Mouse (Mus musculus): Measurements from ENCODE around the gene Nfkbil1. TPM values are rescaled to one million over a fixed set of nuclear protein-coding genes. Genes with fewer than 3 reads are reported as not detected.

Gene Nfkbil1
- polyA plus RNA-seq (2012; rRNA removed), result 14.3 and 14.8 TPM in 2 replicates

DNA sequence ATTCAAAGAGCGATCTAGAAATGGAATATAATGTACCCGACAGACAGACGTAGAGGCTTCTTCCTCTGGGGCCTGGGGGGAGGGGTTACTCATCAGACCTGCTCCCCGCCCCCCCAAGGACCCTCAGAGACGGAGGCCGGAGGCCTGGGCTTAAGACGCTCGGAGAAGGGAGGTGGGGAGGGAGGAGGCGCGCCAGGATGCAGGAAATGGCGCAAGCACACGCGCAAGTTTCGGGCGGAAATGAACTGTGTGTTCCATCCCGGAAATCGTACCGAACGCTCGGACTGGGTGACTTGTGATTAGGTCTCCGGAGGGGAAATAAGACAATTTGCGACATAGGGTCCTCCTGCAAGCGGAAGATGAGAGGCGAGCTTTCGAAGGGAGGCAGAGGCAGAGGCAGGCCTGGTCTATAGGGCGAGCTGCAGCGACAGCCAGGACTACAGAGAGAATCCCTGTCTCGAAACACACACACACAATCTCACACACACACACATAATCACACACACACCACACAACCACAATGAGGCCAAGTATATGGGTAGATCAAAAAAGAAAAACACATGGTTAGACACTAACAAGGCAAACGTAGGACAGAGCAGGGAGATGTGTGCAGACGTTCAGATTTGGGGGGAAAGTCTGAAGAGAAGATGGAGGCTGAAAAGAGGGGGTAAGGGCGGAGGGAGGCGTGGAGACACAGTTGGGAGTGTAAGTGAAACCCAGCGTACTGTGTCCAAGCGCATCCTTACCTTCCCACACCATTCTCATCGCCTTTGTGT, at the start of gene Nfkbil1:
TSS of gene Nfkbil1 (minus strand) at position 179 of the 776 bp plus-strand sequence.

GRCm38 (mm10) chr17:35262664-35263522, 27.3 kb upstream of the Nfkbil1 start, which contains the start of gene H2-D1:
Gene H2-D1, plus strand, starts transcription at chr17:35262730.

DNA sequence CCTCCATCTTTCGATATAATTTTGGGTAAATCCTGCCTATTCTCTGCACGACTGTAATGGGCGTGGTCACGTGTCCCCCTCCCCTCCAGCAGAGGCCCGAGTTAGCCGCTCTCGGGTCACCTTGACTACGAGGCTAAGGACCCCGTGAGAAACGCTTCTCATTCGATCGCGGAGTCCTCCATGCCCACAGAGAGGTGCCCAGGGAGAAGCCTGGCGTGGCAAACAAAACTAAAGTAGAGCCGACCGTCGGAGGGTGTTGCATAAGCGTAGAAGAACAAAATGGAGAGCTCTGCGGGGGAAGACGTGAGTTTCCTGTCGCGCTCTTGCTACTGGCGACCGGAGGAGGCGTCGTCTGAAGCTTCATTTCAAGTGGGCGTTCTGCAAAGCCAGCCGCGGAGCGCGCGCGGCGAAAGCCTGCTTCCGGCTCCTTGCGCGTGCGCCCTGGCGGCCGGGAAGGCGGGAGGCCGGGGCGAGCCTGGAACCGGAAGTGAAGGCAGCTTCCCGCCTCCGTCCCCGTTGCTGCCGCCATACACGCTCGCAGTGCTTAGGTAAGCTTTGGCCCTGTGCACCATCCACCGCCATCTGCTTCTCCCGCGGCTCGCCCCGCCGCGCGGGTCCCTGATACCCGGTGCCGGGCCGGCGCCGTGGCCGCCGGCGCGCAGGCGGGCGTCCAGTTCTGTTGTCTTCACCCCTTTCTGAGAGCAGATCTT, 5.9 kb upstream of the Nfkbil1 start, which contains the start of gene Ddx39b:
TSS of gene Ddx39b (plus strand) at position 442 of the 710 bp plus-strand sequence.

GRCm38 (mm10) chr17:35233114-35233980, 2.2 kb downstream of the Nfkbil1 start, which contains the start of gene Atp6v1g2:
Gene Atp6v1g2, plus strand, starts transcription at chr17:35233660.

GRCm38 (mm10) chr17:35220156-35220952, 15.2 kb downstream of the Nfkbil1 start, which contains the start of gene Gm16181:
Gene Gm16181, plus strand, starts transcription at chr17:35220834.

GRCm38 (mm10) chr17:35204494-35205379, 30.9 kb downstream of the Nfkbil1 start, which contains the start of gene Lta:
Gene Lta, minus strand, starts transcription at chr17:35205351.

GRCm38 (mm10) chr17:35201787-35202186, 33.8 kb downstream of the Nfkbil1 start, which contains the start of gene Tnf:
Gene Tnf, minus strand, starts transcription at chr17:35202007.

DNA sequence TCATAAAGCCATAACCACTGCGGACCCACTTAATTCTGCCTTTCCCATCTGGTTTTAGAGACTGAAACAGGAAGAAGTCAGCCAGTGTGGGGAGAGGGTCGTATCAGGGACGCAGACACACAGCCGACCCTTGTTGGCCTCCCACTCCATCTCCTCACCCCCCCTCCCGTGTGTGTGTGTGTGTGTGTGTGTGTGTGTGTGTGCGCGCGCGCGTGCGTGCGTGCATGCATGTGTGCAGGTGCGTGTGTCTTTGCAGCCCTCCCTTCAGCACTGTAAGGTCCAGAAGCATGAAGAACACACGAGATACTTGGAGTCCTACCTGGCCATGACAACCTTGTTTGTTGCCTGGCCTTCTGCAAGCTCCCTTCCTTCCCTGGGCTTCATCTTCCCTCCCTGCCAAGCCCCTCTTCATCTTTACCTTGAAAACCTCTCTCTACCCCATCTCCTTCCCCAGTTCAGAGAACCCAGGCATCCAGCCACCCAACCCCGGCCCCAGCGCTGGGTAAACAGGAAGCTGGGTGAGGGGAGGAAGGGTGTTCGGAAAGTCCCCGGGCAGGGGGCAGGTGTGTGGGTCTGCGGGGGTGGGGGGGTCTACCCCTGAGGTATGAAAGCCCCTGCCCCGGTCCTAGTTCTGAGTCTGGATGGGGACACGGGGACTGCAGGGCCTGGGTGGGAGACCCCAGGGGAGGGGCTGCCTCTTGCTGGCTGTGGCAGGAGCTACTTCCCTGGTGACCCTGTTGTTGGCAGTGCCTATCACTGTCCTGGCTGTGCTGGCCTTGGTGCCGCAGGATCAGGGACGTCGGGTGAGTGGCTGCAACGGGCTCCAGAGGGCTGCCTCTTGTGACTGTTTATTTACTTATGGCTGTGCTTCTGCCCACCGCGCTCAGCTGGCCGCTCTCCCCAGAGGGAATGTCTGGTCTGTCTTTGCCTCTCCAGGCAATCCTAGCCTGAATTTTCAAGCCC, 41.4 kb downstream of the Nfkbil1 start, which contains the start of gene Ltb:
TSS of gene Ltb (plus strand) at position 559 of the 963 bp plus-strand sequence.

DNA sequence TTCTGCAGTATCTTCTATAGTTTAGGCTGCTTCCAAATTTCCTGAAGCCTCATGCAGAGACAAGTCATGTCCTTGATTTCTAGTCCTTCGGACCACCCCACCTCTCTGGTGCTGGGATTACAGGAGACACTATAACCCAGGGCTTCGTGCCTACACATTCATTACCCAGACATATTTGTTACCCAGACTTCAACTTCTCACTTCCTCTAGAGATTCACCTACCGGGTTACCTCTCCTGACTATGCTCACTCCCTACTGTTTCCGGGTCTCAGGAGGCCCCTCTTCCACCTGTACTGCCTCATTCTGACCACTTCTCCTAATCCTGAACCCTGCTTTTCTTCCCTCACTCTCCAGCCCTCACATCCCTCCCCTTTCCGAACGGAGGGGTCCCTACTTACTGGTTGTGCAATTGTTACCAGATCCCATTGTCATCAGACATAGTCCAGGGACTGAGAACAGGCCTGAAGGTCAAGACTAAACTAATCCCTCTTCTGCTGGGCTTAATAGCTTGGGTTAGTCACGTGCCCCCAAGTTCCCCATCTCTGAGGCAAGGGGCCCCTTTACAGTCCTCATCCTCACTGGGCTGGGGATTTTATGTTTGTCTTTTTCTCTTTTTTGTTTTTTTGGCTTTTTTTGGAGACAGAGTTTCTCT, 47.5 kb downstream of the Nfkbil1 start, which contains the start of gene Lst1:
TSS of gene Lst1 (minus strand) at position 481 of the 652 bp plus-strand sequence.

GRCm38 (mm10) chr17:35175968-35176367, 59.6 kb downstream of the Nfkbil1 start, which contains the start of gene Aif1:
Gene Aif1, minus strand, starts transcription at chr17:35176068.

Other genes starting within 250 kb of the Nfkbil1 start
- 78.1 and 85.3 TPM in 2 replicates for gene Vars, start 234.8 kb downstream of the Nfkbil1 start, polyA plus RNA-seq (2012; rRNA removed)
- 0.48 TPM in 2 replicates for gene Vwa7, start 219.2 kb downstream of the Nfkbil1 start, polyA plus RNA-seq (2012; rRNA removed)
- gene Sapcd1, start 207.8 kb downstream of the Nfkbil1 start, polyA plus RNA-seq (2012; rRNA removed), result 2.1 and 2.3 TPM in 2 replicates
- 2.7 and 3.0 TPM in 2 replicates for gene Msh5, start 189.0 kb downstream of the Nfkbil1 start, polyA plus RNA-seq (2012; rRNA removed)
- 45.7 and 47.6 TPM in 2 replicates for gene Clic1, start 185.8 kb downstream of the Nfkbil1 start, polyA plus RNA-seq (2012; rRNA removed)
- gene Ddah2, start 176.8 kb downstream of the Nfkbil1 start, polyA plus RNA-seq (2012; rRNA removed), result 243 and 254 TPM in 2 replicates
- 2.1 TPM in 1 of 2 replicates, not detected in the other for gene Ly6g6c, start 170.4 kb downstream of the Nfkbil1 start, polyA plus RNA-seq (2012; rRNA removed)
- 0.03 and 0.10 TPM in 2 replicates for gene Mpig6b, start 169.6 kb downstream of the Nfkbil1 start, polyA plus RNA-seq (2012; rRNA removed)
- 6.6 and 10.1 TPM in 2 replicates for gene Ly6g6e, start 158.9 kb downstream of the Nfkbil1 start, polyA plus RNA-seq (2012; rRNA removed)
- 1.3 and 1.6 TPM in 2 replicates for gene Ly6g6d, start 157.7 kb downstream of the Nfkbil1 start, polyA plus RNA-seq (2012; rRNA removed)
- 0.09 and 0.19 TPM in 2 replicates for gene Ly6g6f, start 150.2 kb downstream of the Nfkbil1 start, polyA plus RNA-seq (2012; rRNA removed)
- gene Abhd16a, start 146.5 kb downstream of the Nfkbil1 start, polyA plus RNA-seq (2012; rRNA removed), result 110 and 114 TPM in 2 replicates
- not detected in 2 replicates for gene Ly6g5c, start 127.5 kb downstream of the Nfkbil1 start, polyA plus RNA-seq (2012; rRNA removed)
- gene Ly6g5b, start 120.4 kb downstream of the Nfkbil1 start, polyA plus RNA-seq (2012; rRNA removed), result 2.3 TPM in 2 replicates
- 17.4 and 18.3 TPM in 2 replicates for gene Gpank1, start 114.3 kb downstream of the Nfkbil1 start, polyA plus RNA-seq (2012; rRNA removed)
- gene Csnk2b, start 113.7 kb downstream of the Nfkbil1 start, polyA plus RNA-seq (2012; rRNA removed), result 170 and 198 TPM in 2 replicates
- gene D17H6S53E, start 109.4 kb downstream of the Nfkbil1 start, polyA plus RNA-seq (2012; rRNA removed), result 5.2 and 5.6 TPM in 2 replicates
- gene Apom, start 103.7 kb downstream of the Nfkbil1 start, polyA plus RNA-seq (2012; rRNA removed), result 0.65 and 0.84 TPM in 2 replicates
- 237 and 290 TPM in 2 replicates for gene Bag6, start 100.6 kb downstream of the Nfkbil1 start, polyA plus RNA-seq (2012; rRNA removed)
- gene Prrc2a, start 70.9 kb downstream of the Nfkbil1 start, polyA plus RNA-seq (2012; rRNA removed), result 228 and 250 TPM in 2 replicates
- 3.7 and 3.9 TPM in 2 replicates for gene Aif1, start 59.7 kb downstream of the Nfkbil1 start, polyA plus RNA-seq (2012; rRNA removed)
- gene Lst1, start 47.4 kb downstream of the Nfkbil1 start, polyA plus RNA-seq (2012; rRNA removed), result 15.7 and 18.5 TPM in 2 replicates
- gene Ltb, start 41.4 kb downstream of the Nfkbil1 start, polyA plus RNA-seq (2012; rRNA removed), result 0.76 and 0.84 TPM in 2 replicates
- gene Tnf, start 33.8 kb downstream of the Nfkbil1 start, polyA plus RNA-seq (2012; rRNA removed), result 0.05 TPM in 2 replicates
- 0.57 and 0.62 TPM in 2 replicates for gene Lta, start 30.4 kb downstream of the Nfkbil1 start, polyA plus RNA-seq (2012; rRNA removed)
- gene Gm16181, start 15.0 kb downstream of the Nfkbil1 start, polyA plus RNA-seq (2012; rRNA removed), result not detected in 2 replicates
- gene Atp6v1g2, start 2.1 kb downstream of the Nfkbil1 start, polyA plus RNA-seq (2012; rRNA removed), result 147 and 148 TPM in 2 replicates
- 727 and 778 TPM in 2 replicates for gene Ddx39b, start 6.0 kb upstream of the Nfkbil1 start, polyA plus RNA-seq (2012; rRNA removed)
- gene H2-D1, start 26.9 kb upstream of the Nfkbil1 start, polyA plus RNA-seq (2012; rRNA removed), result 60.4 and 60.8 TPM in 2 replicates
- gene H2-Q1, start 84.6 kb upstream of the Nfkbil1 start, polyA plus RNA-seq (2012; rRNA removed), result 0.27 and 0.48 TPM in 2 replicates
- gene H2-Q2, start 106.5 kb upstream of the Nfkbil1 start, polyA plus RNA-seq (2012; rRNA removed), result 7.8 and 8.7 TPM in 2 replicates
- 3.3 and 3.5 TPM in 2 replicates for gene H2-Q4, start 143.8 kb upstream of the Nfkbil1 start, polyA plus RNA-seq (2012; rRNA removed)
- 1.0 and 1.2 TPM in 2 replicates for gene H2-Q6, start 189.1 kb upstream of the Nfkbil1 start, polyA plus RNA-seq (2012; rRNA removed)
- gene H2-Q7, start 203.4 kb upstream of the Nfkbil1 start, polyA plus RNA-seq (2012; rRNA removed), result 3.6 and 4.1 TPM in 2 replicates
- gene H2-Q10, start 234.3 kb upstream of the Nfkbil1 start, polyA plus RNA-seq (2012; rRNA removed), result 0.47 and 0.52 TPM in 2 replicates

Measured in central nervous system, embryonic 18 days (tissue).